In genomic region chr2:32586871-32587351, GRCm38 (mm10) we compare ENCODE assay signal across 8 mouse cellular contexts. TPM values are rescaled to one million over a fixed set of nuclear protein-coding genes. Genes with fewer than 3 reads are reported as not detected.
DNase-seq lines count a peak whose midpoint lies in the region; ATAC-seq and TF ChIP-seq lines count a peak whose summit lies in the region.

Gene St6galnac4, plus strand, starts transcription at chr2:32587095.

- peak within 1 kb of the TSS; percentile 69 for H3K9ac ChIP-seq in embryonic facial prominence, embryonic 14.5 days (ENCODE audit: low read depth, low read length)
- H3K9ac ChIP-seq in heart, adult 2 months (ENCODE audit: low read depth, low read length) = peak within 1 kb of the TSS; percentile 80
- H3K9ac ChIP-seq in limb, embryonic 14.5 days (ENCODE audit: low read depth, low read length, severe bottlenecking) = peak within 1 kb of the TSS; percentile 63
- H3K9ac ChIP-seq in midbrain, embryonic 16.5 days (ENCODE audit: low read depth, low read length) = peak within 1 kb of the TSS; percentile 86

- H3K79me2 ChIP-seq in heart, adult 2 months (replicated peaks; ENCODE audit: control insufficient read depth, insufficient read depth, low read length) = no peaks in the 10 kb centered on the region

- peak; percentile 52; the same call in 1 of the 2 replicates for TF ChIP-seq POLR2A in bone marrow, adult 2 months (IDR thresholded peaks at IDR 0.05; ENCODE audit: borderline replicate concordance, control insufficient read depth, low read depth, low read length)
- no peak; the same call in 1 of the 2 replicates for TF ChIP-seq POLR2A in heart, adult 2 months (IDR thresholded peaks at IDR 0.05; ENCODE audit: insufficient read depth, low read depth, low read length)
- TF ChIP-seq POLR2A in limb, embryonic 14.5 days (IDR thresholded peaks at IDR 0.05; ENCODE audit: borderline replicate concordance, extremely low read depth, insufficient read depth, insufficient read length) = 0 out of 2 replicates have a peak, but pooled peaks have one; percentile 74

- H3K4me1 ChIP-seq in bone marrow, adult 2 months (ENCODE audit: control insufficient read depth, insufficient read depth, low read length) = no peaks in the 10 kb centered on the region; the same call in 1 of the 2 replicates
- 0 out of 2 replicates have a peak, but pooled peaks cover 10% of the 10 kb centered on the region for H3K4me1 ChIP-seq in embryonic facial prominence, embryonic 14.5 days (ENCODE audit: control insufficient read depth, insufficient read depth, low read length)
- H3K4me1 ChIP-seq in heart, adult 2 months (ENCODE audit: control insufficient read depth, insufficient read depth, low read length) = peaks cover 7% of the 10 kb centered on the region
- H3K4me1 ChIP-seq in limb, embryonic 14.5 days (ENCODE audit: control insufficient read depth, insufficient read depth, low read length) = peaks cover 26% of the 10 kb centered on the region
- H3K4me1 ChIP-seq in midbrain, embryonic 16.5 days (ENCODE audit: control insufficient read depth, insufficient read depth, low read length) = peaks cover 16% of the 10 kb centered on the region

- under 1% methylated on average over 38 of the region's 38 CpGs for WGBS in bone marrow, adult 2 months
- under 1% methylated on average over 32 of the region's 38 CpGs for WGBS in embryonic facial prominence, embryonic 14.5 days
- under 1% methylated on average over 38 of the region's 38 CpGs for WGBS in heart, adult 2 months
- WGBS in limb, embryonic 14.5 days = under 1% methylated on average over 28 of the region's 38 CpGs
- under 1% methylated on average over 38 of the region's 38 CpGs for WGBS in midbrain, embryonic 16.5 days

- no peaks in the 10 kb centered on the region for H3K27me3 ChIP-seq in embryonic facial prominence, embryonic 14.5 days (replicated peaks; ENCODE audit: control insufficient read depth, insufficient read depth, low read length)
- H3K27me3 ChIP-seq in heart, adult 2 months (ENCODE audit: control insufficient read depth, insufficient read depth, low read length) = no peaks in the 10 kb centered on the region
- no peaks in the 10 kb centered on the region for H3K27me3 ChIP-seq in limb, embryonic 14.5 days (ENCODE audit: control insufficient read depth, insufficient read depth, low read length)
- no peaks in the 10 kb centered on the region for H3K27me3 ChIP-seq in midbrain, embryonic 16.5 days (ENCODE audit: control insufficient read depth, insufficient read depth, low read depth, low read length)

- H3K27ac ChIP-seq in bone marrow, adult 2 months (ENCODE audit: control insufficient read depth, insufficient read depth, low read depth, low read length, poor library complexity) = peak within 1 kb of the TSS; percentile 67
- H3K27ac ChIP-seq in embryonic facial prominence, embryonic 14.5 days (replicated peaks; ENCODE audit: low read depth, low read length) = peak within 1 kb of the TSS; percentile 49; the same call in 1 of the 2 replicates
- peak within 1 kb of the TSS; percentile 91 for H3K27ac ChIP-seq in heart, adult 2 months
- H3K27ac ChIP-seq in limb, embryonic 14.5 days (replicated peaks; ENCODE audit: low read depth, low read length) = 0 out of 2 replicates have a peak within 1 kb of the TSS, but pooled peaks have one; percentile 6
- H3K27ac ChIP-seq in midbrain, embryonic 16.5 days (ENCODE audit: low read length) = peak within 1 kb of the TSS; percentile 60; the same call in 1 of the 2 replicates

- peak; percentile 89 for ATAC-seq in embryonic facial prominence, embryonic 14.5 days (ENCODE audit: low read depth)
- ATAC-seq in limb, embryonic 14.5 days (ENCODE audit: low FRiP score, low read depth) = peak; percentile 91
- peak; percentile 75 for ATAC-seq in midbrain, embryonic 16.5 days

- H3K9me3 ChIP-seq in embryonic facial prominence, embryonic 14.5 days (ENCODE audit: control insufficient read depth, low read length) = no peaks in the 10 kb centered on the region
- H3K9me3 ChIP-seq in limb, embryonic 14.5 days (ENCODE audit: control insufficient read depth, low read length) = no peaks in the 10 kb centered on the region
- H3K9me3 ChIP-seq in midbrain, embryonic 16.5 days (replicated peaks; ENCODE audit: control insufficient read depth, low read length, poor library complexity, severe bottlenecking) = no peaks in the 10 kb centered on the region

- H3K36me3 ChIP-seq in embryonic facial prominence, embryonic 14.5 days (ENCODE audit: control insufficient read depth, insufficient read depth, low read length) = 0 out of 2 replicates have a peak, but pooled peaks cover 6% of the 10 kb centered on the region
- no peaks in the 10 kb centered on the region for H3K36me3 ChIP-seq in heart, adult 2 months (ENCODE audit: control insufficient read depth, insufficient read depth, low read length)
- peaks cover 5% of the 10 kb centered on the region; the same call in 1 of the 2 replicates for H3K36me3 ChIP-seq in limb, embryonic 14.5 days (ENCODE audit: control insufficient read depth, insufficient read depth, low read length)
- no peaks in the 10 kb centered on the region for H3K36me3 ChIP-seq in midbrain, embryonic 16.5 days (ENCODE audit: control insufficient read depth, insufficient read depth, low read length)

- peak within 1 kb of the TSS; percentile 92 for H3K4me3 ChIP-seq in bone marrow, adult 2 months (replicated peaks; ENCODE audit: control insufficient read depth, low read depth, low read length)
- H3K4me3 ChIP-seq in embryonic facial prominence, embryonic 14.5 days (ENCODE audit: low read depth, low read length) = peak within 1 kb of the TSS; percentile 59
- H3K4me3 ChIP-seq in heart, adult 2 months = peak within 1 kb of the TSS; percentile 70
- H3K4me3 ChIP-seq in limb, embryonic 14.5 days (replicated peaks; ENCODE audit: low read length) = peak within 1 kb of the TSS; percentile 52
- peak within 1 kb of the TSS; percentile 63 for H3K4me3 ChIP-seq in midbrain, embryonic 16.5 days (ENCODE audit: low read depth, low read length)

- peak; percentile 97 for DNase-seq in A20 (ENCODE audit: low read depth, low spot score)
- DNase-seq in embryonic facial prominence, embryonic 14.5 days (ENCODE audit: low spot score) = peak; percentile 96
- peak; percentile 92 to 93 for DNase-seq in heart, adult 2 months
- peak; percentile 82 to 83 for DNase-seq in kidney, adult 8-10 months
- DNase-seq in limb, embryonic 14.5 days (ENCODE audit: low spot score) = peak; percentile 95
- peak; percentile 75 to 91 for DNase-seq in spleen, postnatal 10 days (ENCODE audit: low spot score in 2 of 2)

- H3K4me2 ChIP-seq in embryonic facial prominence, embryonic 14.5 days (ENCODE audit: low read depth, low read length) = peak within 1 kb of the TSS; percentile 69
- H3K4me2 ChIP-seq in limb, embryonic 14.5 days (replicated peaks; ENCODE audit: low read depth, low read length, severe bottlenecking) = peak within 1 kb of the TSS; percentile 58
- H3K4me2 ChIP-seq in midbrain, embryonic 16.5 days (ENCODE audit: low read length) = peak within 1 kb of the TSS; percentile 66

- TF ChIP-seq CTCF in bone marrow, adult 2 months (IDR thresholded peaks at IDR 0.05; ENCODE audit: control insufficient read depth, insufficient read depth, low read length) = peak; percentile 19; the same call in 1 of the 2 replicates
- peak; percentile 58 for TF ChIP-seq CTCF in heart, adult 2 months (IDR thresholded peaks at IDR 0.05)

- intact Hi-C loops in heart, adult 2 months (cut with DNase I) = loop anchor here (1.0 kb wide), 1 partner anchor 15 kb away; no protein-coding TSS in a partner anchor

- no peak for TF ChIP-seq EP300 in heart, adult 2 months (IDR thresholded peaks at IDR 0.05; ENCODE audit: insufficient read depth, low read depth, low read length)

RNA-seq across cellular contexts. Expression of gene St6galnac4, which starts in this region (rescaled TPM):
- polyA plus RNA-seq in bone marrow, adult 2 months (2011; ENCODE audit: insufficient read depth, insufficient read length, low replicate concordance, missing spikeins) = 8.6 and 18.7 TPM in 2 replicates
- polyA plus RNA-seq in embryonic facial prominence, embryonic 14.5 days (2014; fragmentation: Nextera tagmentation; extraction: Ambion mirVana) = 39.4 and 41.0 TPM in 2 replicates
- total RNA-seq in heart, adult 2 months (2021) = 10 to 100 TPM; 16.2 to 17.8 TPM
- 25.2 and 28.6 TPM in 2 replicates for polyA plus RNA-seq in heart, adult 2 months (2012; rRNA removed)
- polyA plus RNA-seq in limb, embryonic 14.5 days (2012; rRNA removed) = 31.8 and 44.9 TPM in 2 replicates
- 33.3 and 33.9 TPM in 2 replicates for polyA plus RNA-seq in limb, embryonic 14.5 days (2014; fragmentation: Nextera tagmentation; extraction: Ambion mirVana)
- polyA plus RNA-seq in midbrain, embryonic 16.5 days (2015; fragmentation: Nextera tagmentation; extraction: Ambion mirVana) = 33.4 and 39.0 TPM in 2 replicates

Comparison
In these comparisons a context has a peak if more than half of its experiments do, and no peak if none do; other contexts are left out.
1. Peak in every context shown above with its lines: DNase-seq, ATAC-seq, H3K4me3 ChIP-seq and H3K27ac ChIP-seq.
2. H3K27ac ChIP-seq: peak in every context shown above with its lines; median percentile 91 in heart, adult 2 months; 67 in bone marrow, adult 2 months; 60 in midbrain, embryonic 16.5 days; 49 in embryonic facial prominence, embryonic 14.5 days; 6 in limb, embryonic 14.5 days.